In the genomic region with DNA sequence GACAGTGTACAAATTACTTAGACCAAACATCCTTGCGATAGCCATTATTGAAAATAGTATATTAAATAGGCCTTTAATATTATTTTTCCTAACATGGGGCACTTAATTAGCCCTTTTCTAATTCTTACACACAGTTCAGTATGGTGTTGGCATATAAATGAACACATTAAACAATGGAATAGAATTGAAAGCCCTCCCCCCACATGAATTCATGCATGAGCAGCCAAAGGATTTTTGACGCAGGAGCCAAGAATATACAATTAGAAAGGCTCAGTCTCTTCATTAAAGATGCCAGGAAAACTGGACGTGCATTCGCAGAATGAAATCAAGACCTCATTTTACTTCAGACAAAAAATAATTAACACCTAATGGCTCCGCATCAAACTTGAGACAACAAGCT, we compare ENCODE assay signal across 11 mouse cellular contexts.
"Had no signal": no experiment of that assay in that cellular context is flagged by ENCODE, and none has a peak within 500 bp of the region (broad histone marks: within the 10 kb centered on the region; RNA-seq: fewer than 3 reads in every experiment).

No protein-coding gene starts in this region.

- H3K9ac ChIP-seq: limb, embryonic 13.5 days; liver, embryonic 14.5 days; neural tube, embryonic 13.5 days had no signal

- H3K36me3 ChIP-seq: limb, embryonic 13.5 days; neural tube, embryonic 13.5 days had no signal

- H3K9me3 ChIP-seq: limb, embryonic 13.5 days; neural tube, embryonic 13.5 days had no signal

- H3K4me1 ChIP-seq: limb, embryonic 13.5 days had no signal

- H3K4me2 ChIP-seq: limb, embryonic 13.5 days; neural tube, embryonic 13.5 days had no signal

- H3K27me3 ChIP-seq: limb, embryonic 13.5 days; neural tube, embryonic 13.5 days had no signal

- H3K27ac ChIP-seq: limb, embryonic 13.5 days; liver, embryonic 14.5 days; neural tube, embryonic 13.5 days; stomach, postnatal 0 days had no signal

- DNase-seq: kidney, adult 11 months; kidney, postnatal 10 days; left cerebral cortex, postnatal 4 days; lung, adult 18-20 months; lung, postnatal 36 days; right cerebral cortex, adult 18-20 months; right cerebral cortex, postnatal 25 days had no signal

- H3K4me3 ChIP-seq: limb, embryonic 13.5 days; neural tube, embryonic 13.5 days had no signal
